Mouse (Mus musculus): ENCODE measurements at regions not wholly inside any gene's neighbourhood (a gene's known extent, or its start where the extent isn't known, plus 50 kb on each side); places are given as distances from the start of the nearest gene placed in this dataset.

- no peak for DNase-seq
Observed at GRCm38 (mm10) chr10:44945205-44945725, 121.7 kb upstream of the Prep start.

- DNase-seq = no peak
Observed at GRCm38 (mm10) chr10:44939403-44939802, 127.6 kb upstream of the Prep start.

- no peak for DNase-seq
Observed at GRCm38 (mm10) chr10:44936976-44937500, 130.0 kb upstream of the Prep start.

GRCm38 (mm10) chr10:44930796-44931195 lies 136.2 kb upstream of the Prep start:
- no peak for DNase-seq

GRCm38 (mm10) chr10:44913751-44914388 lies 153.1 kb upstream of the Prep start:
- DNase-seq = no peak

- DNase-seq = no peak
Observed at GRCm38 (mm10) chr10:44904520-44904919, 162.5 kb upstream of the Prep start.

GRCm38 (mm10) chr10:44901203-44901602 lies 165.8 kb upstream of the Prep start:
- no peak for DNase-seq

GRCm38 (mm10) chr10:44892124-44892523 lies 174.9 kb upstream of the Prep start:
- DNase-seq = no peak

GRCm38 (mm10) chr10:44887081-44887683 lies 179.8 kb upstream of the Prep start:
- DNase-seq = no peak

GRCm38 (mm10) chr10:44881967-44882366 lies 185.0 kb upstream of the Prep start:
- DNase-seq = no peak

- no peak for DNase-seq
Observed at GRCm38 (mm10) chr10:44877076-44877663, 189.8 kb upstream of the Prep start.

GRCm38 (mm10) chr10:44873642-44874285 lies 193.2 kb upstream of the Prep start:
- DNase-seq = no peak

- DNase-seq = no peak
Observed at GRCm38 (mm10) chr10:44864191-44864747, 202.7 kb upstream of the Prep start.

- no peak for DNase-seq
Observed at GRCm38 (mm10) chr10:44862360-44862674, 204.7 kb upstream of the Prep start.

GRCm38 (mm10) chr10:44861671-44862359 lies 205.2 kb upstream of the Prep start:
- peak; percentile 25 for DNase-seq

- DNase-seq = no peak
Observed at GRCm38 (mm10) chr10:44857444-44857843, 209.6 kb upstream of the Prep start.

GRCm38 (mm10) chr10:44854109-44854508 lies 212.9 kb upstream of the Prep start:
- no peak for DNase-seq

GRCm38 (mm10) chr10:44849016-44849415 lies 218.0 kb upstream of the Prep start:
- DNase-seq = no peak

GRCm38 (mm10) chr10:44846765-44847164 lies 220.2 kb upstream of the Prep start:
- no peak for DNase-seq

GRCm38 (mm10) chr10:44846149-44846548 lies 220.9 kb upstream of the Prep start:
- no peak for DNase-seq

- DNase-seq = no peak
Observed at GRCm38 (mm10) chr10:44840449-44840848, 226.6 kb upstream of the Prep start.

- DNase-seq = no peak
Observed at GRCm38 (mm10) chr10:44832455-44832854, 234.5 kb upstream of the Prep start.

All from adrenal gland, postnatal 10 days (tissue).